Mouse (Mus musculus): ENCODE measurements around the gene Cux1.

DNA sequence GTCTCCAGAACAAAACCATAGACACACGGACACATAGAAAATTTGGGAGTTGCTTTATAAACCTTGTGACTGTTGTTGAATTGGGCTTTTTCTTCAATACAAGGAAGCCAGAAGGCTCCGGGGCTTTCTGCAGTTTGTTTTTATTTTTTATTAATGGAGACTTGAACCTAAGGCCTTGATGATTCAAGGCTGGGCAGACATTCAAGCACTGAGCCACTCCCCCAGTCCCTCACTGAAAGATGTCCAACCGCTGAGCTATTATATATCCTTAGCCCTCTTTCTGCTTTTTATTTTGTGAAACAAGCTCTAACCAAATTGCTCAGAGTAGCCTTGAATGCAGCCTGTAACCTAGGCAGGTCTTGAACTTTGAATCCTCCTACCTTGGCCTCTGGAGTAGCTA lies 195.0 kb downstream of the Cux1 start:
- TF ChIP-seq GATA1 (IDR thresholded peaks at IDR 0.05; ENCODE audit: borderline replicate concordance, low read length): no peak
- TF ChIP-seq FLI1 (IDR thresholded peaks at IDR 0.05; ENCODE audit: low read length): no peak
